Mouse (Mus musculus) neural tube, embryonic 14.5 days (tissue): Measurements from ENCODE around the gene Dct. TPM values are rescaled to one million over a fixed set of nuclear protein-coding genes. Genes with fewer than 3 reads are reported as not detected.

Experiments used
- ATAC-seq: fragments of 200-750 bp; cut with Nextera tagmentation; 2 replicates; pipeline ENCODE4 v1.8.0; 2017; ENCODE audit warnings: low read depth, mild to moderate bottlenecking, moderate TSS enrichment, moderate library complexity
- H3K27ac ChIP-seq: fragments of 300-500 bp; sonication (generic); 2 replicates; pipeline ENCODE4 v1.5.1; 2014; ENCODE audit warnings: low read depth, mild to moderate bottlenecking, control low read depth, low read length, moderate library complexity, mixed read lengths
- H3K27me3 ChIP-seq: fragments of 300-500 bp; sonication (generic); 2 replicates; pipeline ENCODE4 v1.6.1; 2014; ENCODE audit warnings: low read length; ENCODE audit not compliant: control insufficient read depth, insufficient read depth
- H3K36me3 ChIP-seq: fragments of 300-500 bp; sonication (generic); 2 replicates; pipeline ENCODE4 v1.6.1; 2014; ENCODE audit warnings: low read length, mixed read lengths; ENCODE audit not compliant: control insufficient read depth, insufficient read depth
- H3K4me1 ChIP-seq: fragments of 300-500 bp; sonication (generic); 2 replicates; pipeline ENCODE4 v1.6.1; 2014; ENCODE audit warnings: low read length; ENCODE audit not compliant: control insufficient read depth, insufficient read depth
- H3K4me2 ChIP-seq: fragments of 300-500 bp; sonication (generic); 2 replicates; pipeline ENCODE4 v1.6.1; 2014; ENCODE audit warnings: mild to moderate bottlenecking, low read depth, low read length, control low read depth
- H3K4me3 ChIP-seq: fragments of 300-500 bp; sonication (generic); 2 replicates; pipeline ENCODE4 v1.5.1; 2014; ENCODE audit warnings: low read depth, low read length, control low read depth, mixed read lengths
- H3K9ac ChIP-seq: fragments of 300-500 bp; sonication (generic); replicated peaks from 2 replicates; pipeline ENCODE4 v1.6.1; 2014; ENCODE audit warnings: low read depth, mild to moderate bottlenecking, control low read depth, low read length, mixed read lengths
- H3K9me3 ChIP-seq: fragments of 300-500 bp; sonication (generic); 2 replicates; pipeline ENCODE4 v1.6.1; 2016; ENCODE audit warnings: low read length; ENCODE audit not compliant: control insufficient read depth
- WGBS: fragments of 180-500 bp; shearing (Covaris S2); extraction: QIAGEN DNeasy Blood & Tissue Kit; methylation state at CpG from one replicate; pipeline ENCODE4 v1.1.7; 2014; 5-methylcytosine and 5-hydroxymethylcytosine counted together
- polyA plus RNA-seq: library from polyadenylated mRNA; unstranded; fragments of >200 nt; fragmentation: Nextera tagmentation; extraction: Ambion mirVana; gene quantifications from 2 replicates; pipeline ENCODE4 v1.2.1, GENCODE M21; 2014

The Dct gene
- polyA plus RNA-seq, 1 experiment from 2014 or later = 0.75 TPM

- Histone ChIP-seq H3K4me1 (peaks cover 18% of the 10 kb centered on the region; the same call in 1 of the 2 replicates), H3K9me3 (no peaks in the 10 kb centered on the region), H3K4me3 (no peak overlapping the region), H3K27me3 (no peaks in the 10 kb centered on the region), H3K9ac (no peak overlapping the region), H3K36me3 (no peaks in the 10 kb centered on the region), H3K27ac (no peak overlapping the region), H3K4me2 (no peak overlapping the region)
- WGBS = 71% methylated on average over 12 of the region's 12 CpGs
- no peak for ATAC-seq
Observed at GRCm38 (mm10) chr14:118050990-118051389, 1.1 kb downstream of the Dct start.

- H3K4me3 ChIP-seq = no peak overlapping the region
- no peak overlapping the region for H3K27ac ChIP-seq
- H3K36me3 ChIP-seq = no peaks in the 10 kb centered on the region
- no peak overlapping the region for H3K4me2 ChIP-seq
- H3K27me3 ChIP-seq = no peaks in the 10 kb centered on the region
- 29% methylated on average over 10 of the region's 10 CpGs for WGBS
- ATAC-seq = no peak
- no peaks in the 10 kb centered on the region for H3K9me3 ChIP-seq
- no peak overlapping the region for H3K9ac ChIP-seq
- peaks cover 18% of the 10 kb centered on the region; the same call in 1 of the 2 replicates for H3K4me1 ChIP-seq
Observed at GRCm38 (mm10) chr14:118050431-118050830, 1.6 kb downstream of the Dct start.

DNA sequence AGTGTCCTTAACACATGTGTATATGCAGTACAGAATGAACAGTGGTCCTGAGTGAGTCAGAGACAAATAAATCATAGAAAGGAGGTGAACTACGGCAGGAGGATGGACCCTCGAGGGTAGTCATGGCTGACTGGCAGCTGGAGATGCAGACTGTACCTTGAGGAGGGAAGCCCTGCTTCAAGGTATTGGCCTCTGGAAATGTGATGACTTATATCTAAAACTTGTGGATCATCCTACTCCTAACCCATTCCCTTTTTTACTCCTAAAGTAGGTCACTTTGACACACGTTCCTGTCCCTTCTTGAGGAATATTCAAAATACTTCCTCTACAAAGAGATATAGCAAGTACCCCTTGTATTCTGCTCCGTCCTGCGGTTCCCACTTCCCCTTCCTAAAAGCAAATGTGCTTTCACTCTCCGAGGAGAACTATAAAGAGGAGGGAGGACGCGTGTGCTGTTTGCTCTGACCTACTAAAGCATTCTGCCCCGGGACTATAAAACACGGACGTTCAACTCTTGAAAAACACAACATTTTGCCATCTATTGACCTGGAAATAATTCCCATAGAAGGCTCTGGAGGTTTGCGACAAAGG is 2.3 kb downstream of the Dct start:
- H3K27me3 ChIP-seq = no peaks in the 10 kb centered on the region
- H3K27ac ChIP-seq = no peak overlapping the region
- peaks cover 18% of the 10 kb centered on the region; the same call in 1 of the 2 replicates for H3K4me1 ChIP-seq
- no peaks in the 10 kb centered on the region for H3K36me3 ChIP-seq
- no peaks in the 10 kb centered on the region for H3K9me3 ChIP-seq
- H3K4me2 ChIP-seq = no peak overlapping the region
- H3K4me3 ChIP-seq = no peak overlapping the region
- no peak overlapping the region for H3K9ac ChIP-seq
- no peak for ATAC-seq
- 23% methylated on average over 12 of the region's 12 CpGs for WGBS

DNA sequence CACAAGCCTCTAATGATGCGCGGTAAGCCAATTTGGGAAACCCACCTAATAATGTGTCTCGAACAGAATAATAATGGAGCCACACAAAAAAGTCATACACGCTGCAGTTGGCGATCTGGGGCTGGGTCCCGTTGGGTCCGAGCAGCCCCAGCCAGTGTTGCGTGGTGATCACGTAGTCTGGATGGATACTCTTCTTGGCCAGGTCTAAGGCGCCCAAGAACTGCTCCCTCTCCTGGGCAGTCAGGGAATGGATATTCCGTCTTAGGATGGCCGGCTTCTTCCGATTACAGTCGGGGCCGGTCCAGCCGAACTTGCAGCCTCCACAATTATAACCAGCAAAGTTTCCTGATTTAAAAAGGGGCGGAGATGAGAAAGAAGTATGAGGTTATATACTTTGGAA is 9.1 kb downstream of the Dct start:
- no peak overlapping the region for H3K9ac ChIP-seq
- H3K9me3 ChIP-seq = no peaks in the 10 kb centered on the region
- H3K4me2 ChIP-seq = no peak overlapping the region
- H3K36me3 ChIP-seq = no peaks in the 10 kb centered on the region
- no peak overlapping the region for H3K27ac ChIP-seq
- no peaks in the 10 kb centered on the region for H3K27me3 ChIP-seq
- WGBS = 77% methylated on average over 17 of the region's 17 CpGs
- no peak for ATAC-seq
- H3K4me1 ChIP-seq = no peaks in the 10 kb centered on the region
- H3K4me3 ChIP-seq = no peak overlapping the region

GRCm38 (mm10) chr14:118042066-118042762 is 9.8 kb downstream of the Dct start:
- Histone ChIP-seq H3K27ac (no peak overlapping the region), H3K4me2 (no peak overlapping the region), H3K4me3 (no peak overlapping the region), H3K9me3 (no peaks in the 10 kb centered on the region), H3K4me1 (no peaks in the 10 kb centered on the region), H3K27me3 (no peaks in the 10 kb centered on the region), H3K36me3 (no peaks in the 10 kb centered on the region), H3K9ac (no peak overlapping the region)
- 61% methylated on average over 18 of the region's 18 CpGs for WGBS
- no peak for ATAC-seq

DNA sequence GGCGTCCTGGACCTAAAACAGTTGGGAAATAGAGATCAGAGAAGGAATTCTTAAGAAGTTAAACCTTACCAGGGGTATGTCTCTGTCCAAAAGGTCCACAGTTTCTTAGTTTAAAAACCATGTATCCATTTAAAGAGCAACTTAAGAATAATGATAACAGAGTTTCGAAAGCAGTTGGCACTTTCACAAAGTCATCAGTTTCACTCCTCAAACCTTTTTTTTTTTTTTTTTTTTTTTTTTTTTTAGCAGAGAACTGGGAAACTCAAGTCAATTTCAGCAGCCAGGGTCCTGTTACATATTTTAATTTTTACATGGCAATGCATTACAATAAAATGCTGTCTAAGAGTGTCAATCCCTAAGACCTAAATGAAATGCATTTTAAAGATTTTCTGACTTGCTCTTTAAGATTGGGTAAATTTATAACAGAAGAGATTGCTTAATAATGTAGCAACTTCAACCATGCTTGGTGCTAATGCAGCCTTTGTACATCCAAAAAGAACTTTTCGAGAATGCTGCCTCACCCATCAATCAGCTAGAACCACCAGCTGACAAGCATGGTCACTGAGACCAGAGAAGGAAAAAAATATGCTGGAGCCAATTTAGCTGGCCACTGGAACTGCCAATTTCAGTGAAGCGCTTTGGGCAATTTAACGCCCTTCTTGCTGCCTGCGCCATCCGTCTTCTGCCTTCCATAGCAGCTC is 11.3 kb downstream of the Dct start:
- Histone ChIP-seq H3K4me1 (no peaks in the 10 kb centered on the region), H3K27ac (no peak overlapping the region), H3K36me3 (no peaks in the 10 kb centered on the region), H3K27me3 (no peaks in the 10 kb centered on the region), H3K9ac (no peak overlapping the region), H3K9me3 (no peaks in the 10 kb centered on the region), H3K4me3 (no peak overlapping the region), H3K4me2 (no peak overlapping the region)
- no peak for ATAC-seq
- WGBS = 64% methylated on average over 7 of the region's 7 CpGs

GRCm38 (mm10) chr14:118039074-118039473 is 13.0 kb downstream of the Dct start:
- Histone ChIP-seq H3K9ac (no peak overlapping the region), H3K4me3 (no peak overlapping the region), H3K36me3 (no peaks in the 10 kb centered on the region), H3K4me2 (no peak overlapping the region), H3K27me3 (no peaks in the 10 kb centered on the region), H3K4me1 (no peaks in the 10 kb centered on the region), H3K27ac (no peak overlapping the region), H3K9me3 (no peaks in the 10 kb centered on the region)
- ATAC-seq = no peak
- WGBS = 90% methylated on average over 3 of the region's 3 CpGs

- H3K4me2 ChIP-seq = no peak overlapping the region
- no peak overlapping the region for H3K9ac ChIP-seq
- no peaks in the 10 kb centered on the region for H3K27me3 ChIP-seq
- WGBS = 95% methylated on average over 3 of the region's 3 CpGs
- no peak for ATAC-seq
- H3K36me3 ChIP-seq = no peaks in the 10 kb centered on the region
- no peak overlapping the region for H3K4me3 ChIP-seq
- no peak overlapping the region for H3K27ac ChIP-seq
- H3K4me1 ChIP-seq = no peaks in the 10 kb centered on the region
- peaks cover 12% of the 10 kb centered on the region for H3K9me3 ChIP-seq
Observed at GRCm38 (mm10) chr14:118027564-118027963, 24.5 kb downstream of the Dct start.
